Mouse (Mus musculus) liver, adult 2 months (tissue): ENCODE measurements at regions not wholly inside any gene's neighbourhood (a gene's known extent, or its start where the extent isn't known, plus 50 kb on each side); places are given as distances from the start of the nearest gene placed in this dataset.
"Not testable (repeated sequence)": the region's sequence is repeated elsewhere in the genome, so short reads cannot be mapped to it uniquely, and the experiment has no call there.

Experiments used
- DNase-seq: peaks from one replicate; pipeline ENCODE4 v3.0.0-alpha.2; 2011; ENCODE audit warnings: low read depth, low spot score; ENCODE audit errors: extremely low read depth
- H3K27ac ChIP-seq: fragments of 200-500 bp; replicated peaks from 2 replicates; pipeline ENCODE4 v1.5.1; 2012; ENCODE audit warnings: low read depth, mild to moderate bottlenecking, control low read depth, inconsistent platforms, low read length; ENCODE audit not compliant: insufficient read depth
- H3K27me3 ChIP-seq: fragments of 200-500 bp; 2 replicates; pipeline ENCODE4 v1.6.1; 2012; ENCODE audit warnings: mild to moderate bottlenecking, moderate library complexity, low read length, inconsistent platforms; ENCODE audit not compliant: control insufficient read depth, insufficient read depth
- H3K36me3 ChIP-seq: fragments of 200-500 bp; 2 replicates; pipeline ENCODE4 v1.6.1; 2012; ENCODE audit warnings: low read length, inconsistent platforms; ENCODE audit not compliant: control insufficient read depth, insufficient read depth
- H3K4me1 ChIP-seq: fragments of 200-500 bp; 2 replicates; pipeline ENCODE4 v1.6.1; 2011; ENCODE audit warnings: low read length; ENCODE audit not compliant: control insufficient read depth, insufficient read depth
- H3K4me3 ChIP-seq: fragments of 200-500 bp; 2 replicates; pipeline ENCODE4 v1.5.1; 2011; ENCODE audit warnings: low read depth, mild to moderate bottlenecking, control low read depth, low read length, moderate library complexity; ENCODE audit not compliant: insufficient read depth
- H3K79me2 ChIP-seq: fragments of 200-500 bp; 2 replicates; pipeline ENCODE4 v1.6.1; 2012; ENCODE audit warnings: inconsistent platforms, mild to moderate bottlenecking, low read length, moderate library complexity; ENCODE audit not compliant: control insufficient read depth, insufficient read depth
- H3K9ac ChIP-seq: fragments of 200-500 bp; 2 replicates; pipeline ENCODE4 v1.6.1; 2012; ENCODE audit warnings: low read depth, mild to moderate bottlenecking, control low read depth, inconsistent platforms, low read length
- CTCF ChIP-seq: fragments of 200-500 bp; IDR thresholded peaks from 2 replicates; pipeline ENCODE4 v1.5.1; 2011; ENCODE audit warnings: low read depth, low read length, control low read depth
- POLR2A ChIP-seq: fragments of 200-500 bp; IDR thresholded peaks from 2 replicates; pipeline ENCODE4 v1.6.1; 2011; ENCODE audit warnings: low read length, control low read depth; ENCODE audit not compliant: insufficient read depth; ENCODE audit errors: extremely low read depth
- WGBS: fragments of 180-500 bp; shearing (Covaris S2); methylation state at CpG from one replicate; pipeline ENCODE4 v1.1.7; 2018; 5-methylcytosine and 5-hydroxymethylcytosine counted together

GRCm38 (mm10) chr11:22588546-22588945, 76.7 kb downstream of the Tmem17 start:
- no peak overlapping the region for H3K9ac ChIP-seq
- 54% methylated on average over 2 of the region's 2 CpGs for WGBS
- H3K4me1 ChIP-seq = peaks cover 16% of the 10 kb centered on the region
- no peak overlapping the region for H3K4me3 ChIP-seq
- no peaks in the 10 kb centered on the region for H3K79me2 ChIP-seq
- H3K27ac ChIP-seq = no peak overlapping the region
- peak; percentile 24 for DNase-seq
- TF ChIP-seq POLR2A = no peak
- no peak for TF ChIP-seq CTCF
- H3K36me3 ChIP-seq = no peaks in the 10 kb centered on the region
- no peaks in the 10 kb centered on the region for H3K27me3 ChIP-seq

GRCm38 (mm10) chr11:22589901-22590300, 78.0 kb downstream of the Tmem17 start:
- TF ChIP-seq POLR2A (no peak), CTCF (no peak)
- no peaks in the 10 kb centered on the region for H3K36me3 ChIP-seq
- H3K79me2 ChIP-seq = no peaks in the 10 kb centered on the region
- DNase-seq = no peak
- no peak overlapping the region for H3K9ac ChIP-seq
- WGBS = 83% methylated on average over 2 of the region's 2 CpGs
- H3K27me3 ChIP-seq = no peaks in the 10 kb centered on the region
- peaks cover 16% of the 10 kb centered on the region for H3K4me1 ChIP-seq
- H3K27ac ChIP-seq = no peak overlapping the region
- no peak overlapping the region for H3K4me3 ChIP-seq

- H3K9ac ChIP-seq, H3K79me2 ChIP-seq, H3K4me3 ChIP-seq, H3K27ac ChIP-seq, DNase-seq, H3K27me3 ChIP-seq, H3K36me3 ChIP-seq: not testable (repeated sequence)
- H3K4me1 ChIP-seq = peaks cover 16% of the 10 kb centered on the region
- 91% methylated on average over 14 of the region's 14 CpGs for WGBS
Observed at GRCm38 (mm10) chr11:22591050-22591449, 79.2 kb downstream of the Tmem17 start.

- Histone ChIP-seq H3K27ac (no peak overlapping the region), H3K27me3 (no peaks in the 10 kb centered on the region), H3K36me3 (no peaks in the 10 kb centered on the region), H3K9ac (no peak overlapping the region), H3K4me1 (peaks cover 6% of the 10 kb centered on the region), H3K79me2 (no peaks in the 10 kb centered on the region), H3K4me3 (no peak overlapping the region)
- no peak for TF ChIP-seq CTCF
- no peak for TF ChIP-seq POLR2A
- DNase-seq = no peak
- 79% methylated on average over 5 of the region's 5 CpGs for WGBS
Observed at GRCm38 (mm10) chr11:22592706-22593105, 80.8 kb downstream of the Tmem17 start.

- no peak for TF ChIP-seq POLR2A
- no peak for TF ChIP-seq CTCF
- Histone ChIP-seq H3K4me1 (no peaks in the 10 kb centered on the region), H3K9ac (no peak overlapping the region), H3K4me3 (no peak overlapping the region), H3K36me3 (no peaks in the 10 kb centered on the region), H3K27ac (no peak overlapping the region), H3K27me3 (no peaks in the 10 kb centered on the region), H3K79me2 (no peaks in the 10 kb centered on the region)
- no peak for DNase-seq
- WGBS = 94% methylated on average over 8 of the region's 8 CpGs
Observed at GRCm38 (mm10) chr11:22596076-22596804, 84.4 kb downstream of the Tmem17 start.

GRCm38 (mm10) chr11:22596805-22597149, 84.9 kb downstream of the Tmem17 start:
- no peak for DNase-seq

More at GRCm38 (mm10) chr11:22596805-22597149, 84.9 kb downstream of the Tmem17 start:
- Histone ChIP-seq H3K27ac (no peak overlapping the region), H3K4me3 (no peak overlapping the region), H3K4me1 (no peaks in the 10 kb centered on the region), H3K36me3 (no peaks in the 10 kb centered on the region), H3K79me2 (no peaks in the 10 kb centered on the region), H3K27me3 (no peaks in the 10 kb centered on the region), H3K9ac (no peak overlapping the region)
- TF ChIP-seq CTCF (no peak), POLR2A (no peak)
- 89% methylated on average over 2 of the region's 2 CpGs for WGBS
